Mouse (Mus musculus) embryonic facial prominence, embryonic 10.5 days (tissue): ENCODE data around the gene Gp1ba. TPM values are rescaled to one million over a fixed set of nuclear protein-coding genes. Genes with fewer than 3 reads are reported as not detected.

Source experiments
- DNase-seq: peaks from one replicate; pipeline ENCODE4 v3.0.0-alpha.2; 2017; ENCODE audit warnings: low spot score
- H3K27ac ChIP-seq: fragments of 300-500 bp; sonication (generic); replicated peaks from 2 replicates; pipeline ENCODE4 v1.5.1; 2016; ENCODE audit warnings: mild to moderate bottlenecking
- H3K27me3 ChIP-seq: fragments of 300-500 bp; sonication (generic); replicated peaks from 2 replicates; pipeline ENCODE4 v1.6.1; 2016; ENCODE audit warnings: low read depth, mild to moderate bottlenecking; ENCODE audit not compliant: poor library complexity, severe bottlenecking
- H3K36me3 ChIP-seq: fragments of 300-500 bp; sonication (generic); replicated peaks from 2 replicates; pipeline ENCODE4 v1.6.1; 2016; ENCODE audit warnings: mild to moderate bottlenecking, moderate library complexity
- H3K4me1 ChIP-seq: fragments of 300-500 bp; sonication (generic); 2 replicates; pipeline ENCODE4 v1.6.1; 2016
- H3K4me3 ChIP-seq: fragments of 300-500 bp; sonication (generic); 2 replicates; pipeline ENCODE4 v1.5.1; 2016; ENCODE audit warnings: mild to moderate bottlenecking, moderate library complexity
- H3K9me3 ChIP-seq: fragments of 300-500 bp; sonication (generic); 2 replicates; pipeline ENCODE4 v1.6.1; 2016; ENCODE audit warnings: mild to moderate bottlenecking
- WGBS: fragments of 180-500 bp; shearing (Covaris S2); methylation state at CpG from one replicate; pipeline ENCODE4 v1.1.7; 2016; 5-methylcytosine and 5-hydroxymethylcytosine counted together
- polyA plus RNA-seq: library from polyadenylated mRNA; unstranded; fragments of >200 nt; fragmentation: Nextera tagmentation; extraction: Ambion mirVana; gene quantifications from 2 replicates; pipeline ENCODE4 v1.2.1, GENCODE M21; 2016

The Gp1ba gene
- polyA plus RNA-seq, 1 experiment from 2014 or later, result 0.76 TPM

- Histone ChIP-seq H3K27ac (no peak overlapping the region), H3K36me3 (peaks cover 68% of the 10 kb centered on the region), H3K9me3 (no peaks in the 10 kb centered on the region), H3K4me3 (peak overlapping the region; percentile 84), H3K27me3 (no peaks in the 10 kb centered on the region), H3K4me1 (peaks cover 69% of the 10 kb centered on the region)
- DNase-seq, result no peak
- 83% methylated on average over 8 of the region's 8 CpGs for WGBS
Observed at GRCm38 (mm10) chr11:70649185-70649734, 10.3 kb downstream of the Gp1ba start.

GRCm38 (mm10) chr11:70650322-70651175 lies 11.6 kb downstream of the Gp1ba start:
- DNase-seq, result no peak

DNA sequence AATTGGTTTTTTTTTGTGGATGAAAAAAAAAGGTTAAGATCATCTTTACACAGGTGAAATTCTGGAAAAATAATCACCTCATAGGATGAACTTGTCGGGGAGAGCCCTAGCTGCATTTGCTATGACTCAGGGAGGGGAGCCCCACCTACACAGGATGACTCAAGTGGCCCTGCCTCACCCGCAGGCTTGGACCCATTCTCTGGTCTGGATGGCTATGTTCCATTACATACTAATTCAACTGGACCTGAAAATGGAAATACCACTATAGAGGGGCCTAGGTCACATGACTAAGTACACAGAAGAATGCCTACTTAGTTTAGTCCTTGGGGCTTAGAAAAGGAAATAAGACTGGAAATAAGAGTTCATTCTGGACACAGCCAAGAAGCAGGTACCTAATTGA lies 12.5 kb downstream of the Gp1ba start:
- H3K27ac ChIP-seq, result no peak overlapping the region
- no peaks in the 10 kb centered on the region for H3K27me3 ChIP-seq
- DNase-seq, result no peak
- H3K4me1 ChIP-seq, result peaks cover 71% of the 10 kb centered on the region
- 83% methylated on average over 2 of the region's 2 CpGs for WGBS
- peak overlapping the region; percentile 100 for H3K4me3 ChIP-seq
- no peaks in the 10 kb centered on the region for H3K9me3 ChIP-seq
- H3K36me3 ChIP-seq, result peaks cover 51% of the 10 kb centered on the region

More at GRCm38 (mm10) chr11:70650322-70651175, 11.6 kb downstream of the Gp1ba start:
- no peaks in the 10 kb centered on the region for H3K9me3 ChIP-seq
- no peaks in the 10 kb centered on the region for H3K27me3 ChIP-seq
- H3K4me3 ChIP-seq, result peak overlapping the region; percentile 100
- 87% methylated on average over 12 of the region's 12 CpGs for WGBS
- H3K27ac ChIP-seq, result no peak overlapping the region
- peaks cover 55% of the 10 kb centered on the region for H3K36me3 ChIP-seq
- H3K4me1 ChIP-seq, result peaks cover 71% of the 10 kb centered on the region

DNA sequence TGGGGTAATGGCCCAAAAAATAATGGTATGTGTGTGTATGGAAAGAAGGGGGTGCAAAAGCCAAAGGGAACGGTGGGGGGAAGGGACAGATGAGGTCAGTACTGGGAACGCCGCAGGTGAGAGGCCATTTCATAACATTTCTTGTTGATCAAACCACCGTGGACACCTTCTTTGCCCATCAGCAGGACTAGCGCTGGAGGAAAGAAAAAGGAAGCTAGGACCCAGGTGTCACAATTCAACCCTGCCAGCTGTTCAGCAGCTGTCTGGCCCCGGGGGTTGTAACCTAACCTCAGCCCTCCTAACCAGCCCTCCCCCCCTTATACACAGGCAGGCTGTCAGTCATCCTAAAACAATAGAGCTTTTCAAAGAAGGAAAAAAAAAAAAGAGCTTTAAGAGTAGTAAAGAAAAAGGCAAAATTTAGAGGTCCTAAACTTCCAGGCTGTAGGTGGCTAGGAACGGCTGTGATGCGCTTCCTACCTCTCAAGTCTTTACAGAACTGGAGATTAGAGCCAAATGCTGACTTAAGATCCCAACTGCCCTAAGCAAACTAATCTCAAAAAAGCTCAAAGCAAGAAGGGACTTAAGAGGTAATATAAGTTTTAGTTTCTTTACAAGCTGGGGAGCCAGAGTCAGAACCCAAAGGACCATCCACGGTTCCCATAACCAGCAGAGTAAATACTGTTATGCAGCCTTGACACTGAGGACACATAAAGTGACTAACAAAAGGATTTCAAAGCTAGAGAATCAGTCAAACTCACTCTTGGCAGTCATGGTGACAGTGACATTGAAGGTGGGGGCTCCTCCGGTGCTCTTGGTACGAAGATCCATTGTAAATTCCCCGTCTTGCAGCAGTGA lies 13.3 kb downstream of the Gp1ba start:
- Histone ChIP-seq H3K27ac (peak overlapping the region; percentile 99), H3K4me3 (peak overlapping the region; percentile 100), H3K9me3 (no peaks in the 10 kb centered on the region), H3K27me3 (no peaks in the 10 kb centered on the region), H3K4me1 (peaks cover 76% of the 10 kb centered on the region), H3K36me3 (peaks cover 51% of the 10 kb centered on the region)
- 53% methylated on average over 12 of the region's 12 CpGs for WGBS
- DNase-seq, result peak; percentile 75

GRCm38 (mm10) chr11:70652884-70653344 lies 14.0 kb downstream of the Gp1ba start:
- H3K9me3 ChIP-seq, result no peaks in the 10 kb centered on the region
- H3K36me3 ChIP-seq, result peaks cover 51% of the 10 kb centered on the region
- peak overlapping the region; percentile 100 for H3K4me3 ChIP-seq
- DNase-seq, result no peak
- WGBS, result 58% methylated on average over 6 of the region's 6 CpGs
- H3K27me3 ChIP-seq, result no peaks in the 10 kb centered on the region
- H3K27ac ChIP-seq, result peak overlapping the region; percentile 99
- H3K4me1 ChIP-seq, result peaks cover 79% of the 10 kb centered on the region

- peak; percentile 90 for DNase-seq
- Histone ChIP-seq H3K4me1 (peaks cover 79% of the 10 kb centered on the region), H3K27ac (peak overlapping the region; percentile 99), H3K9me3 (no peaks in the 10 kb centered on the region), H3K36me3 (peaks cover 47% of the 10 kb centered on the region), H3K27me3 (no peaks in the 10 kb centered on the region), H3K4me3 (peak overlapping the region; percentile 100)
- WGBS, result under 1% methylated on average over 63 of the region's 63 CpGs
Observed at GRCm38 (mm10) chr11:70653345-70654197, 14.6 kb downstream of the Gp1ba start.

DNA sequence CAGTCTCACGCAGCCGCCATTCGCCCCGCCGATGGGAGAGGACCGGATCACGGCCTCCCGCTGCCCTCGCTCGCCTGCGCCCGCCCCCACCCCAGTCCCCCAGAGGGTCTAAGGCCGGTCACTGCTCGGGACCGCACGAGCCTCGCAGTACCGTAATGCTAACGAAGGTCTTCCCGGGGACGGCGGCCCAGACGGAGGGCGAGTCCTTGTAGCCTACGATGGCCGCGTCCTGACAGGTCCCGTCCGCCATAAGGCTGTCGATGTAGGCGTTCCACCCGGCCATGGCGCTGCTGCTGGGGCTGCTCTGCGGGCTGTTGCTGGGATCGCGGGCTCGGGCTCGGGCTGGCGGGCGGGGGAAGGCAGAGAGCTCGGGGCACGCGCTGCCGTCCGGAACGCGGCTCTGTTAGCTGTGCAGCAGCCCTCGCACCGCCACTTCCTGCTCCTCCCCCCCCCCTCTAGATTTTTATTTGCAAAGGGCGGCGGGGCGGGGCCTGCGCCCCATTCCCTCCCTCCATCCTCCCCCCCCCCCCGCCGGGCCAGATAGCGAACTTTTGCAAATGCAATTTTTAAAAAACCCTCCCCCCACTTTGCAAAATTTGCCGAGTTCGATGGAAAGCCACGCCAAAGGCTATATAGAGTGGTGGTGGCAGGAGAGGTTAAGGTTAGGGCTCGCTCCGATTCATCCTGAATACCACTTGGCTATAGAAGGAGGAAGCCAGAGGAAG lies 15.4 kb downstream of the Gp1ba start, which contains the start of gene Pfn1:
Gene Pfn1 (minus strand): TSS at position 447 of the 725 bp plus-strand sequence.
- Histone ChIP-seq H3K27ac (peak within 1 kb of the TSS; percentile 99), H3K9me3 (no peaks in the 10 kb centered on the region), H3K4me1 (peaks cover 79% of the 10 kb centered on the region), H3K4me3 (peak within 1 kb of the TSS; percentile 100), H3K27me3 (no peaks in the 10 kb centered on the region), H3K36me3 (peaks cover 46% of the 10 kb centered on the region)
- DNase-seq, result peak; percentile 91
- WGBS, result under 1% methylated on average over 61 of the region's 61 CpGs

- no peaks in the 10 kb centered on the region for H3K9me3 ChIP-seq
- H3K4me1 ChIP-seq, result peaks cover 76% of the 10 kb centered on the region
- peak; percentile 90 for DNase-seq
- H3K36me3 ChIP-seq, result peaks cover 46% of the 10 kb centered on the region
- under 1% methylated on average over 48 of the region's 48 CpGs for WGBS
- H3K27me3 ChIP-seq, result no peaks in the 10 kb centered on the region
- peak overlapping the region; percentile 99 for H3K27ac ChIP-seq
- peak overlapping the region; percentile 100 for H3K4me3 ChIP-seq
Observed at GRCm38 (mm10) chr11:70654923-70655570, 16.1 kb downstream of the Gp1ba start.

DNA sequence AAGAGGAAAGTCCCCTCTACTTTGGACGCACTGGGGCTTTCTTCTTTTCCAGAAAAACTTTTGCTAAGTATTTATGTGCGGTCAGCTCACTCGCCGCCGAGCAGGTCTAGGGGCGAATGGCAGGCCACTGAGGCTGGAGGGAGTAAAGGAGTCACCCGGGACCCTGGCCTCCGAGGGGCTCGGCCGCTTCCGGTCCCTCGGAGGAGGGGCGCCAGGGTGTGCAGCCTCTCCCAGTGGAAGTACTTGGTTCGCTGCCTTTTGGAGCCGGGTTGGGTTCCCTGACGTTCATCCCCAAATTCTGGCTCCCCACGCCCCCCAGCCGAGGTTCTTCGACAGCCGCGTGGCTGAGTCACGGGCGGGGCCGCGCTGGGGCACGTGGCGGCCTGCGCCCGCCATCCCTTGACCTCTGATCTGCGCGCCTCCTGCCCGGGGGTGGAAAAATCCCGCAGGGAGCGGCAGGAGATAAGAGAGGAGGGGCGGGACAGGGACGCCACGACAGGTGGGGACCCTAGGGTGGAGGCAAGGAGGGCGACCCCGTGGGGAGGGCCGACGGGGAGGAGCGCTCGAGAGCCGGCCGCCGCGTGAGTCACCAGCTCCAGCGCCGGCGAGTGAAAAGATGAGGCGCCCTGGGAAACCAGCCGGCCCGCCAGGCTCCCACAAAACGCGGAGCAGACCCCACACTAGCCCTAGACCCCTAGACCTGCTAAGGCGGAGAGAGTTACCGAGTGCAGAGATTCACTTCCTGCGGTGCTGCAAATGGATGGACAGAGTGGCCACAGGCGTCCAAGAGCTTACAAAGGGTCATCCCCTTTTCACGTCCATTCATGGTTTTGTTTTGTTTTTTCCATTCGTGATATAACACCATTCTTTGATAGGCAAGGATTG lies 16.9 kb downstream of the Gp1ba start:
- WGBS, result under 1% methylated on average over 61 of the region's 61 CpGs
- H3K4me3 ChIP-seq, result peak overlapping the region; percentile 100
- peaks cover 45% of the 10 kb centered on the region for H3K36me3 ChIP-seq
- H3K4me1 ChIP-seq, result peaks cover 74% of the 10 kb centered on the region
- H3K27me3 ChIP-seq, result no peaks in the 10 kb centered on the region
- peak; percentile 80 for DNase-seq
- no peaks in the 10 kb centered on the region for H3K9me3 ChIP-seq
- H3K27ac ChIP-seq, result peak overlapping the region; percentile 99

GRCm38 (mm10) chr11:70656456-70656927 lies 17.6 kb downstream of the Gp1ba start:
- no peaks in the 10 kb centered on the region for H3K9me3 ChIP-seq
- H3K27ac ChIP-seq, result peak overlapping the region; percentile 99
- no peaks in the 10 kb centered on the region for H3K27me3 ChIP-seq
- 2% methylated on average over 16 of the region's 16 CpGs for WGBS
- H3K4me1 ChIP-seq, result peaks cover 68% of the 10 kb centered on the region
- H3K36me3 ChIP-seq, result peaks cover 45% of the 10 kb centered on the region
- DNase-seq, result peak; percentile 88
- peak overlapping the region; percentile 100 for H3K4me3 ChIP-seq
